Mouse (Mus musculus) brain, adult 2 months (tissue): ENCODE measurements around the gene Olfr911-ps1.

Experiments used
- DNase-seq: peaks from one replicate; pipeline ENCODE4 v3.0.0; 2011; ENCODE audit warnings: low read depth, low spot score

Gene Olfr911-ps1

GRCm38 (mm10) chr9:38521280-38521679, at the start of gene Olfr911-ps1:
Olfr911-ps1 (plus strand) TSS chr9:38521580.
- DNase-seq, result no peak

- no peak for DNase-seq
Observed at GRCm38 (mm10) chr9:38486785-38487184, 34.6 kb upstream of the Olfr911-ps1 start, which contains the start of gene Olfr906. Olfr906 (plus strand) TSS chr9:38487085.

- DNase-seq, result no peak
Observed at GRCm38 (mm10) chr9:38495501-38495900, 25.9 kb upstream of the Olfr911-ps1 start, which contains the start of gene Olfr907. Olfr907 (plus strand) TSS chr9:38495801.

GRCm38 (mm10) chr9:38512353-38512752, 9.0 kb upstream of the Olfr911-ps1 start:
- no peak for DNase-seq

GRCm38 (mm10) chr9:38537549-38537948, 16.2 kb downstream of the Olfr911-ps1 start, which contains the start of gene Olfr910:
Olfr910 (plus strand) TSS chr9:38537849.
- DNase-seq, result no peak
